In the genomic region with DNA sequence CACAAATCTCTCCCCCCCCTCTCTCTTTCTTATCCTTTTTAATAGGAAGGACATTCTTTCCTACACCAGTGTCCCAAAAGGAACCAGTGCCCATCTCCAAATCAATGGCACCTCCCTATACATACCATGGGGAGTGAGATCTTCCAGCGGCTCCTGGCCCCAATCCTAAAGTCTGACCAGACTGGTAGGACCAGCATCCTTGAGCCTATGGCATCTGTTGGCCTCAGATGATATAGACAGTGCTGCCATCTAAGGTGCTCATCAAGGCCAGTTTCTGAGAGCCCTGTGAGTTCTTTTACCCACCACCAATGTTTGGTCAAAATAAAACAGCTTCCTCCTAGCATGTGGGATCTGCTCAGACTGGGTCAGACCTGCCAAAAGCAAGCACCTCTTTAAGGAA, we compare ENCODE assay signal across 16 mouse cellular contexts. TPM values are rescaled to one million over a fixed set of nuclear protein-coding genes. Genes with fewer than 3 reads are reported as not detected.
DNase-seq lines count a peak whose midpoint lies in the region; ATAC-seq lines count a peak whose summit lies in the region.
"Had no signal": no experiment of that assay in that cellular context is flagged by ENCODE, and none has a peak within 500 bp of the region (broad histone marks: within the 10 kb centered on the region; RNA-seq: fewer than 3 reads in every experiment).

No protein-coding gene starts in this region.

- H3K4me3 ChIP-seq in forebrain, embryonic 12.5 days (replicated peaks) = no peak overlapping the region
- no peak overlapping the region for H3K4me3 ChIP-seq in forebrain, embryonic 10.5 days
- H3K4me3 ChIP-seq in neural tube, embryonic 12.5 days = no peak overlapping the region
- peak overlapping the region; percentile 85; the same call in 1 of the 2 replicates for H3K4me3 ChIP-seq in midbrain, embryonic 12.5 days
- H3K4me3 ChIP-seq in neural tube, embryonic 15.5 days (replicated peaks) = peak overlapping the region; percentile 94

- H3K4me2 ChIP-seq in forebrain, embryonic 12.5 days = peak overlapping the region; percentile 68
- H3K4me2 ChIP-seq in neural tube, embryonic 12.5 days (replicated peaks) = peak overlapping the region; percentile 80
- peak overlapping the region; percentile 74 for H3K4me2 ChIP-seq in midbrain, embryonic 12.5 days (replicated peaks)
- peak overlapping the region; percentile 62 for H3K4me2 ChIP-seq in neural tube, embryonic 15.5 days

- no peaks in the 10 kb centered on the region for H3K36me3 ChIP-seq in forebrain, embryonic 12.5 days (replicated peaks)
- H3K36me3 ChIP-seq in forebrain, embryonic 10.5 days (replicated peaks) = no peaks in the 10 kb centered on the region
- no peaks in the 10 kb centered on the region for H3K36me3 ChIP-seq in neural tube, embryonic 12.5 days
- H3K36me3 ChIP-seq in midbrain, embryonic 12.5 days = no peaks in the 10 kb centered on the region
- H3K36me3 ChIP-seq in neural tube, embryonic 15.5 days = peaks cover 11% of the 10 kb centered on the region; the same call in 1 of the 2 replicates
- H3K36me3 ChIP-seq: embryonic facial prominence, embryonic 12.5 days; intestine, embryonic 15.5 days; liver, embryonic 12.5 days; lung, embryonic 15.5 days had no signal

- H3K27me3 ChIP-seq in forebrain, embryonic 12.5 days = no peaks in the 10 kb centered on the region
- H3K27me3 ChIP-seq in forebrain, embryonic 10.5 days (ENCODE audit: poor library complexity, severe bottlenecking) = peaks cover 4% of the 10 kb centered on the region; the same call in 1 of the 2 replicates
- H3K27me3 ChIP-seq in neural tube, embryonic 12.5 days (replicated peaks) = no peaks in the 10 kb centered on the region
- H3K27me3 ChIP-seq in midbrain, embryonic 12.5 days = no peaks in the 10 kb centered on the region
- no peaks in the 10 kb centered on the region for H3K27me3 ChIP-seq in neural tube, embryonic 15.5 days (replicated peaks)
- H3K27me3 ChIP-seq: embryonic facial prominence, embryonic 12.5 days; intestine, embryonic 15.5 days; liver, embryonic 12.5 days; lung, embryonic 15.5 days had no signal

- H3K27ac ChIP-seq in forebrain, embryonic 12.5 days = no peak overlapping the region
- no peak overlapping the region for H3K27ac ChIP-seq in forebrain, embryonic 10.5 days
- no peak overlapping the region for H3K27ac ChIP-seq in neural tube, embryonic 12.5 days
- H3K27ac ChIP-seq in midbrain, embryonic 12.5 days (replicated peaks) = no peak overlapping the region
- H3K27ac ChIP-seq in neural tube, embryonic 15.5 days (replicated peaks) = no peak overlapping the region
- H3K27ac ChIP-seq: embryonic facial prominence, embryonic 12.5 days; intestine, embryonic 15.5 days; kidney, postnatal 0 days; liver, embryonic 12.5 days; lung, embryonic 15.5 days had no signal

- H3K4me1 ChIP-seq in forebrain, embryonic 12.5 days = peaks cover 28% of the 10 kb centered on the region
- peaks cover 13% of the 10 kb centered on the region for H3K4me1 ChIP-seq in forebrain, embryonic 10.5 days
- H3K4me1 ChIP-seq in neural tube, embryonic 12.5 days = peaks cover 26% of the 10 kb centered on the region
- peaks cover 25% of the 10 kb centered on the region for H3K4me1 ChIP-seq in midbrain, embryonic 12.5 days
- peaks cover 42% of the 10 kb centered on the region for H3K4me1 ChIP-seq in neural tube, embryonic 15.5 days

- 90% methylated on average over 1 of the region's 1 CpGs for WGBS in forebrain, embryonic 12.5 days
- 94% methylated on average over 1 of the region's 1 CpGs for WGBS in forebrain, embryonic 10.5 days
- 93% methylated on average over 1 of the region's 1 CpGs for WGBS in neural tube, embryonic 12.5 days
- 88% methylated on average over 1 of the region's 1 CpGs for WGBS in midbrain, embryonic 12.5 days
- WGBS in neural tube, embryonic 15.5 days = 91% methylated on average over 1 of the region's 1 CpGs

- no peak for ATAC-seq in forebrain, embryonic 12.5 days (ENCODE audit: low FRiP score)
- ATAC-seq in neural tube, embryonic 12.5 days (ENCODE audit: low FRiP score, low read depth) = no peak
- ATAC-seq in midbrain, embryonic 12.5 days (ENCODE audit: low FRiP score, low read depth) = no peak
- ATAC-seq in neural tube, embryonic 15.5 days (ENCODE audit: low FRiP score) = no peak
- ATAC-seq in CD4-positive, CD25-positive, alpha-beta regulatory T cell, adult 4 months = no peak
- ATAC-seq: intestine, embryonic 15.5 days; liver, embryonic 12.5 days had no signal

- no peak overlapping the region for H3K9ac ChIP-seq in forebrain, embryonic 12.5 days
- H3K9ac ChIP-seq in neural tube, embryonic 12.5 days = no peak overlapping the region
- no peak overlapping the region for H3K9ac ChIP-seq in midbrain, embryonic 12.5 days (replicated peaks)
- H3K9ac ChIP-seq in neural tube, embryonic 15.5 days (replicated peaks) = no peak overlapping the region
- H3K9ac ChIP-seq: liver, embryonic 12.5 days had no signal

- DNase-seq in forebrain, embryonic 10.5 days (ENCODE audit: extremely low spot score, low spot score) = no peak
- DNase-seq in neural tube, embryonic 10.5 days (ENCODE audit: extremely low spot score, low spot score) = no peak
- DNase-seq in spleen, postnatal 36 days (ENCODE audit: low spot score in 2 of 2) = no peak
- DNase-seq: heart, postnatal 14 days had no signal

- H3K9me3 ChIP-seq in forebrain, embryonic 12.5 days = no peaks in the 10 kb centered on the region
- no peaks in the 10 kb centered on the region for H3K9me3 ChIP-seq in forebrain, embryonic 10.5 days
- H3K9me3 ChIP-seq in neural tube, embryonic 12.5 days = no peaks in the 10 kb centered on the region
- H3K9me3 ChIP-seq in midbrain, embryonic 12.5 days = no peaks in the 10 kb centered on the region
- H3K9me3 ChIP-seq in neural tube, embryonic 15.5 days (replicated peaks) = no peaks in the 10 kb centered on the region
- H3K9me3 ChIP-seq: embryonic facial prominence, embryonic 12.5 days; intestine, embryonic 15.5 days; liver, embryonic 12.5 days; lung, embryonic 15.5 days had no signal

RNA-seq across cellular contexts. Expression of gene Evi5l, which starts 1.6 kb away (rescaled TPM):
- polyA plus RNA-seq in forebrain, embryonic 12.5 days (2016; fragmentation: Nextera tagmentation; extraction: Ambion mirVana) = 46.9 and 55.5 TPM in 2 replicates
- polyA plus RNA-seq in forebrain, embryonic 10.5 days (2016; fragmentation: Nextera tagmentation; extraction: Ambion mirVana) = 17.8 and 21.9 TPM in 2 replicates
- polyA plus RNA-seq in neural tube, embryonic 12.5 days (2016; fragmentation: Nextera tagmentation; extraction: Ambion mirVana) = 72.1 and 74.7 TPM in 2 replicates
- polyA plus RNA-seq in midbrain, embryonic 12.5 days (2016; fragmentation: Nextera tagmentation; extraction: Ambion mirVana) = 60.4 and 64.5 TPM in 2 replicates
- polyA plus RNA-seq in neural tube, embryonic 15.5 days (2015; fragmentation: Nextera tagmentation; extraction: Ambion mirVana) = 90.0 and 107 TPM in 2 replicates
- polyA plus RNA-seq in CD4-positive, CD25-positive, alpha-beta regulatory T cell, adult 4 months (2017; shearing (Covaris generic)) = 1 to 10 TPM; 5.6 to 7.8 TPM

RNA-seq across cellular contexts. Expression of gene Cd209g, which starts 34.0 kb away (rescaled TPM):
- polyA plus RNA-seq in forebrain, embryonic 12.5 days (2016; fragmentation: Nextera tagmentation; extraction: Ambion mirVana) = not detected in 2 replicates
- polyA plus RNA-seq in forebrain, embryonic 10.5 days (2016; fragmentation: Nextera tagmentation; extraction: Ambion mirVana) = not detected in 2 replicates
- polyA plus RNA-seq in neural tube, embryonic 12.5 days (2016; fragmentation: Nextera tagmentation; extraction: Ambion mirVana) = not detected in 2 replicates
- polyA plus RNA-seq in midbrain, embryonic 12.5 days (2016; fragmentation: Nextera tagmentation; extraction: Ambion mirVana) = not detected in 2 replicates
- polyA plus RNA-seq in neural tube, embryonic 15.5 days (2015; fragmentation: Nextera tagmentation; extraction: Ambion mirVana) = not detected in 2 replicates
- polyA plus RNA-seq in CD4-positive, CD25-positive, alpha-beta regulatory T cell, adult 4 months (2017; shearing (Covaris generic)) = under 1 TPM in 1 of 2 experiments, not detected in 1; 0.15 TPM
- polyA plus RNA-seq: C2C12; embryonic facial prominence, embryonic 12.5 days; intestine, embryonic 15.5 days; kidney, postnatal 0 days; liver, embryonic 12.5 days; lung, embryonic 15.5 days; thymus, postnatal 0 days had no signal

RNA-seq across cellular contexts. Expression of gene Prr36, which starts 49.3 kb away (rescaled TPM):
- polyA plus RNA-seq in forebrain, embryonic 12.5 days (2016; fragmentation: Nextera tagmentation; extraction: Ambion mirVana) = 39.9 and 45.0 TPM in 2 replicates
- polyA plus RNA-seq in forebrain, embryonic 10.5 days (2016; fragmentation: Nextera tagmentation; extraction: Ambion mirVana) = 14.8 and 18.3 TPM in 2 replicates
- 40.7 and 41.6 TPM in 2 replicates for polyA plus RNA-seq in neural tube, embryonic 12.5 days (2016; fragmentation: Nextera tagmentation; extraction: Ambion mirVana)
- polyA plus RNA-seq in midbrain, embryonic 12.5 days (2016; fragmentation: Nextera tagmentation; extraction: Ambion mirVana) = 37.1 and 47.6 TPM in 2 replicates
- 36.2 and 37.5 TPM in 2 replicates for polyA plus RNA-seq in neural tube, embryonic 15.5 days (2015; fragmentation: Nextera tagmentation; extraction: Ambion mirVana)
- polyA plus RNA-seq in CD4-positive, CD25-positive, alpha-beta regulatory T cell, adult 4 months (2017; shearing (Covaris generic)) = under 1 TPM in 1 of 2 experiments, not detected in 1; 0.49 TPM

RNA-seq across cellular contexts. Expression of gene Lrrc8e, which starts 58.7 kb away (rescaled TPM):
- 0.13 TPM in 2 replicates for polyA plus RNA-seq in forebrain, embryonic 12.5 days (2016; fragmentation: Nextera tagmentation; extraction: Ambion mirVana)
- 0.12 and 0.22 TPM in 2 replicates for polyA plus RNA-seq in forebrain, embryonic 10.5 days (2016; fragmentation: Nextera tagmentation; extraction: Ambion mirVana)
- polyA plus RNA-seq in neural tube, embryonic 12.5 days (2016; fragmentation: Nextera tagmentation; extraction: Ambion mirVana) = 0.05 and 0.08 TPM in 2 replicates
- 0.13 TPM in 2 replicates for polyA plus RNA-seq in midbrain, embryonic 12.5 days (2016; fragmentation: Nextera tagmentation; extraction: Ambion mirVana)
- 0.57 TPM in 1 of 2 replicates, not detected in the other for polyA plus RNA-seq in neural tube, embryonic 15.5 days (2015; fragmentation: Nextera tagmentation; extraction: Ambion mirVana)
- under 1 TPM in 1 of 2 experiments, not detected in 1; 0.34 TPM for polyA plus RNA-seq in CD4-positive, CD25-positive, alpha-beta regulatory T cell, adult 4 months (2017; shearing (Covaris generic))

Comparison
In these comparisons a context has a peak if more than half of its experiments do, and no peak if none do; other contexts are left out.
1. H3K4me3 ChIP-seq: peak in midbrain, embryonic 12.5 days (single experiment) and neural tube, embryonic 15.5 days (single experiment); none in forebrain, embryonic 12.5 days (single experiment), forebrain, embryonic 10.5 days (single experiment) and neural tube, embryonic 12.5 days (single experiment).
2. RNA of gene Prr36, which starts 49.3 kb away (polyA plus RNA-seq): 40.7 to 41.6 TPM in neural tube, embryonic 12.5 days, 39.9 to 45.0 TPM in forebrain, embryonic 12.5 days, 36.2 to 37.5 TPM in neural tube, embryonic 15.5 days, 37.1 to 47.6 TPM in midbrain, embryonic 12.5 days and 14.8 to 18.3 TPM in forebrain, embryonic 10.5 days; 0.49 TPM in CD4-positive, CD25-positive, alpha-beta regulatory T cell, adult 4 months; every median in the first group is over 10 times any median in the second.
3. Peak in every context shown above with its lines, with median percentiles within 50 percentile points of each other: H3K4me2 ChIP-seq.